Mouse (Mus musculus) heart, embryonic 14.5 days (tissue): Measurements from ENCODE around the gene Klhdc10. TPM values are rescaled to one million over a fixed set of nuclear protein-coding genes. Genes with fewer than 3 reads are reported as not detected.

Source experiments
- ATAC-seq: fragments of 200-750 bp; cut with Nextera tagmentation; 2 replicates; pipeline ENCODE4 v1.8.0; 2017; ENCODE audit warnings: low read depth, moderate TSS enrichment; ENCODE audit not compliant: insufficient number of reproducible peaks, insufficient read depth, low FRiP score
- H3K27ac ChIP-seq, 2 experiments: fragments of 200-500 bp in 1 of 2; fragments of 300-500 bp in 1 of 2; sonication (generic) in 1 of 2; replicated peaks in 1 of 2; 2 replicates each; pipeline ENCODE4 v1.5.1; 2012 to 2014; ENCODE audit warnings: low read depth in 2 of 2, low read length in 2 of 2, control low read depth in 1 of 2, mild to moderate bottlenecking in 1 of 2, mixed read lengths in 1 of 2; ENCODE audit not compliant: control insufficient read depth in 1 of 2, insufficient read depth in 1 of 2
- H3K27me3 ChIP-seq: fragments of 300-500 bp; sonication (generic); 2 replicates; pipeline ENCODE4 v1.6.1; 2014; ENCODE audit warnings: mild to moderate bottlenecking, low read length, control low read depth; ENCODE audit not compliant: control insufficient read depth, insufficient read depth
- H3K36me3 ChIP-seq: fragments of 300-500 bp; sonication (generic); 2 replicates; pipeline ENCODE4 v1.6.1; 2014; ENCODE audit warnings: mild to moderate bottlenecking, control low read depth, low read length, mixed read lengths; ENCODE audit not compliant: control insufficient read depth, insufficient read depth
- H3K4me1 ChIP-seq, 2 experiments: fragments of 200-500 bp in 1 of 2; fragments of 300-500 bp in 1 of 2; sonication (generic) in 1 of 2; 2 replicates each; pipeline ENCODE4 v1.6.1; 2012 to 2014; ENCODE audit warnings: low read length in 2 of 2, control low read depth in 1 of 2, mixed read lengths in 1 of 2; ENCODE audit not compliant: control insufficient read depth in 2 of 2, insufficient read depth in 2 of 2
- H3K4me2 ChIP-seq: fragments of 300-500 bp; sonication (generic); 2 replicates; pipeline ENCODE4 v1.6.1; 2014; ENCODE audit warnings: mild to moderate bottlenecking, low read length
- H3K4me3 ChIP-seq, 2 experiments: fragments of 200-500 bp in 1 of 2; fragments of 300-500 bp in 1 of 2; sonication (generic) in 1 of 2; 2 replicates each; pipeline ENCODE4 v1.5.1; 2012 to 2014; ENCODE audit warnings: low read length in 2 of 2, mild to moderate bottlenecking in 2 of 2, control low read depth in 1 of 2, low read depth in 1 of 2, moderate library complexity in 1 of 2; ENCODE audit not compliant: control insufficient read depth in 1 of 2, insufficient read depth in 1 of 2
- H3K9ac ChIP-seq: fragments of 300-500 bp; sonication (generic); 2 replicates; pipeline ENCODE4 v1.6.1; 2014; ENCODE audit warnings: mild to moderate bottlenecking, low read length
- H3K9me3 ChIP-seq: fragments of 300-500 bp; sonication (generic); 2 replicates; pipeline ENCODE4 v1.6.1; 2016; ENCODE audit warnings: low read length, control low read depth; ENCODE audit not compliant: control insufficient read depth
- WGBS: fragments of 180-500 bp; shearing (Covaris S2); extraction: QIAGEN DNeasy Blood & Tissue Kit; methylation state at CpG from one replicate; pipeline ENCODE4 v1.1.7; 2014; 5-methylcytosine and 5-hydroxymethylcytosine counted together
- polyA plus RNA-seq: library from polyadenylated mRNA; unstranded; fragments of >200 nt; fragmentation: Nextera tagmentation; extraction: Ambion mirVana; gene quantifications from 2 replicates; pipeline ENCODE4 v1.2.1, GENCODE M21; 2014

The Klhdc10 gene
- polyA plus RNA-seq, 1 experiment from 2014 or later, result 24.5 TPM

DNA sequence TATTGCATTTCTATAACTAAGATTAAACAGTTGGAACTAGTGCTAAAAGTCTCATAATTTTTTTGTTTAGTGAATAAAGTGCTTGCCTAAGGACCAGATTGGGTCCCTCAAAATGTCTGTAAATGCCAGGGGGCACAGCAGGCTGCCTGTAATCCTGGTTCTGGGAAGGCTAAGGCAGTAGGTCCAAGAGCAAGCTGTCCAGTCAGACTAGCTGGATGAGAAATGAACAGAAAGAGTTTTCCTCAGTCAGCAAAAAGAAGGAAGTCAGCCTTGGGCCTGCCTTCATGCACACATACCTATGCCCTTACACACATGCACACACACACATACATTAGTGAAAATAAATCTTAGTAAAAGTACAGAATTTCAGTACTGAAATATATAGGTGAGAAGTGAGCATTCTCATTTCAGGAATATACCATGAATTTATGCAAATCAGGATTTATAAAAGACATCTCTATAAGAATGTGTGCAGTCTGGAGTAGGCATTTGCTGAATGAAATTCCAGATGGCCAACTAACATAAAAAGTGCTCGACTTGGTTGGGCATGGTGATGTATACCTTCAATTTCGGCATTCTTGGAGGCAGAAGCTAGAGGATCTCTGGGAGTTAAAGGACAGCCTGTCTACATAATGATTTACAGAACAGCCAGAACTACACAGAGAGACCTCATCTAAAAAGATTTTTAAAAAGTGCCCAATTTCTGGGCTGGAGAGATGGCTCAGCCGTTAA is 31.0 kb downstream of the Klhdc10 start:
- no peak overlapping the region for H3K9ac ChIP-seq
- WGBS, result 39% methylated on average over 3 of the region's 3 CpGs
- H3K9me3 ChIP-seq, result no peaks in the 10 kb centered on the region
- H3K4me1 ChIP-seq, result peaks cover 2 to 23% of the 10 kb centered on the region in 2 experiments; a peak in 3 of 4 replicates
- no peak for ATAC-seq
- H3K36me3 ChIP-seq, result 0 out of 2 replicates have a peak, but pooled peaks cover 5% of the 10 kb centered on the region
- no peaks in the 10 kb centered on the region for H3K27me3 ChIP-seq
- no peak overlapping the region for H3K4me3 ChIP-seq
- peak overlapping the region; percentile 46 to 69 for H3K27ac ChIP-seq
- no peak overlapping the region for H3K4me2 ChIP-seq

DNA sequence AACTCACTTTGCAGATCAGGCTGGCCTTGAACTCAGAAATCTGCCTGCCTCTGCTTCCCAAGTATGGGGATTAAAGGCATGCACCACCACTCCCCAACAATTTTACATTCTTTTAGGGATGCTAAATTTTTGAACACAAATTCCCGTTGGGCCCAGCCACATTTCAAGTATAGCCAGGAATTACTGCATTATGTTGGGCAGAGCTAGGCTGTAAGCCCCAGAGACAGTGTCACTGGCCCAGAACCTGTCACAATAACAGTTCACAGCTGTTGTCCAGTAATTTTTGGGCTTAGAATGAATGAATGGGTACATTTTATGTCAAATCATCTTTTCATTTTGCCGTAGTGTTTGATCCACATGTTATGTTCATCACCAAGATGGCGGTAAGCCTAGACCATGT is 34.8 kb downstream of the Klhdc10 start:
- Histone ChIP-seq H3K9me3 (no peaks in the 10 kb centered on the region), H3K9ac (no peak overlapping the region), H3K27ac (no peak overlapping the region), H3K36me3 (peaks cover 22% of the 10 kb centered on the region), H3K27me3 (no peaks in the 10 kb centered on the region), H3K4me1 (peaks cover 2 to 23% of the 10 kb centered on the region in 2 experiments; a peak in 3 of 4 replicates), H3K4me3 (no peak overlapping the region), H3K4me2 (no peak overlapping the region)
- WGBS, result 86% methylated on average over 3 of the region's 3 CpGs
- ATAC-seq, result no peak

DNA sequence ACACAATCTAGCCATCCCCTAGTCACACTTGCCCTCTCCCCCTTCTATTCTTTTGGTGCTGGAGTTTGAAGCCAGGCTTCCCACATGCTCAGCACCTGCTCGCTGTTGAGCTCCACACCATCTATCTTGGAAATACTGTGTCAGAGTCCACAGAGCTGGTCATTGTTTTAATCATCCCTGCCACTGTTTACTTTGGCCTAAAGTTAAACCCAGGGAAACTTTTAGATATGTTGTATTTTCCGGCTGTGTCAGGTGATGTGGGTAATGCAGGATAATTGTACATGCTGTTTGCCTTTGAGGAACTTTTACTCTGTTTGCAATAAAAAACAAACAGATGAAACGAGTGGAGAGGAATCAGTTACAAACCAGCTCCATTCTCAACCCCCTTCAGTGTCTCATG is 35.4 kb downstream of the Klhdc10 start:
- no peak overlapping the region for H3K4me2 ChIP-seq
- 63% methylated on average over 3 of the region's 3 CpGs for WGBS
- H3K27me3 ChIP-seq, result no peaks in the 10 kb centered on the region
- H3K9me3 ChIP-seq, result no peaks in the 10 kb centered on the region
- ATAC-seq, result no peak
- no peak overlapping the region for H3K9ac ChIP-seq
- peaks cover 2 to 20% of the 10 kb centered on the region in 2 experiments; a peak in 3 of 4 replicates for H3K4me1 ChIP-seq
- H3K4me3 ChIP-seq, result no peak overlapping the region
- no peak overlapping the region for H3K27ac ChIP-seq
- peaks cover 27% of the 10 kb centered on the region for H3K36me3 ChIP-seq

DNA sequence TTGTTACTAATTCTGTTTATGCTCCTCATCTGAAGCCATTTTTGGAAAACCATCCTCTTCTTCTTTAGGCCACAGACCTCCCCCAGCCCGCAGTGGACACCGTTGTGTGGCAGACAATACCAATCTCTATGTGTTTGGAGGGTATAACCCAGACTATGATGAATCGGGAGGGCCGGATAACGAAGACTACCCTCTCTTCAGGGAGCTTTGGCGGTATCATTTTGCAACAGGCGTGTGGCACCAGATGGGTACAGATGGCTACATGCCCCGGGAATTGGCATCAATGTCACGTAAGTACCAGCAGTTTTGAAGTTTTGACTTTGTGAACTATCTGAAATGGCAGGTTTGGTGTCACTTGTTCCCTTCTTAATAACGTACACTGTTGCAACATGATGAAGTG is 37.9 kb downstream of the Klhdc10 start:
- Histone ChIP-seq H3K9ac (no peak overlapping the region), H3K9me3 (no peaks in the 10 kb centered on the region), H3K4me3 (no peak overlapping the region), H3K27me3 (no peaks in the 10 kb centered on the region), H3K4me2 (no peak overlapping the region), H3K4me1 (peaks cover 0 to 9% of the 10 kb centered on the region in 2 experiments; a peak in 1 of 4 replicates), H3K36me3 (peaks cover 42% of the 10 kb centered on the region), H3K27ac (no peak overlapping the region)
- no peak for ATAC-seq
- 98% methylated on average over 10 of the region's 10 CpGs for WGBS

DNA sequence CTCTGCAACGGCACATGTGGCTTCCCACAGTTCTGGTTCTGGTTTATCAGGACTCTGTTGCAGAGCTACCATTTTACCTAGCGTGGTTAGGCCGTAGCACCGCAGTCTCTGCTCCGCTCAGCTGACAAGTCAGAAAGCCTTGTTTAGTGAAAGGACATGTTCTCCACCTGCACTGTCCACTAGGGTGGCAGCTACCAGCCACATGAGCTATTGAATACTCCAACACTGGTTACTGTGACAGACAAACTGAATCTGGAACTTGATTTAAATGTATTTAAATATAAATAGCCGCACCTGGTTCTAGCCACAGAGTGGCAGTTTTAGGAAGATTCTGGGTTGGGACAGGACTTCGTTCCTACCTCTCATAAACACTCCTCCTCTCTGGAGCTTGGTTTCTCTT is 55.3 kb downstream of the Klhdc10 start:
- WGBS, result 97% methylated on average over 7 of the region's 7 CpGs
- H3K36me3 ChIP-seq, result peaks cover 28% of the 10 kb centered on the region

DNA sequence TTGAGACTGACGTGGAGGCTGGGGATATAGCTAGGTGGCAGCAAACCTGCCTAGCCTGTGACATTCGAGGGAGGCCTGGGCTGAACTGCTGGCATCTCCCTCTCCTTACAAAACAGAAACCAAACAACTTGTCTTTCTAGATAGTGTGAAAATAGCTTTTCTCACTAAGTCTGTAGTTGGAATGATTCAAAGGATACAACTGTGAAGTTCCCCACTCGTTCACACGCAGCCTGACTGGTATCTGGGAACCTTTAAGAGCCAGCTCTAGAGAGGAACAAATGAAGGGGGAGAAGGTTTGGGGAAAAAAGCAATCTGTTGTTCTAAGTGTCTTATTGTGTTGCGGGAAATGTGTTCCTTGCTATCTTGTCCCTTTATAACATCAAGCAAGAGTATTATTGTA is 57.0 kb downstream of the Klhdc10 start:
- Histone ChIP-seq H3K36me3 (peaks cover 17% of the 10 kb centered on the region), H3K27ac (peak overlapping the region in 1 of 2 experiments; percentile 22; a peak in 1 of 4 replicates), H3K4me2 (no peak overlapping the region), H3K9me3 (no peaks in the 10 kb centered on the region), H3K9ac (no peak overlapping the region), H3K4me1 (peaks cover 36 to 45% of the 10 kb centered on the region in 2 experiments), H3K27me3 (no peaks in the 10 kb centered on the region), H3K4me3 (no peak overlapping the region)
- no peak for ATAC-seq
- 75% methylated on average over 5 of the region's 5 CpGs for WGBS

More for the DNA sequence above, 55.3 kb downstream of the Klhdc10 start:
- Histone ChIP-seq H3K9me3 (no peaks in the 10 kb centered on the region), H3K27ac (0 out of 4 replicates have a peak overlapping the region, but pooled peaks of 1 of the 2 experiments have one; percentile 45), H3K27me3 (no peaks in the 10 kb centered on the region), H3K9ac (no peak overlapping the region), H3K4me2 (no peak overlapping the region), H3K4me1 (peaks cover 24 to 36% of the 10 kb centered on the region in 2 experiments), H3K4me3 (no peak overlapping the region)
- ATAC-seq, result no peak

DNA sequence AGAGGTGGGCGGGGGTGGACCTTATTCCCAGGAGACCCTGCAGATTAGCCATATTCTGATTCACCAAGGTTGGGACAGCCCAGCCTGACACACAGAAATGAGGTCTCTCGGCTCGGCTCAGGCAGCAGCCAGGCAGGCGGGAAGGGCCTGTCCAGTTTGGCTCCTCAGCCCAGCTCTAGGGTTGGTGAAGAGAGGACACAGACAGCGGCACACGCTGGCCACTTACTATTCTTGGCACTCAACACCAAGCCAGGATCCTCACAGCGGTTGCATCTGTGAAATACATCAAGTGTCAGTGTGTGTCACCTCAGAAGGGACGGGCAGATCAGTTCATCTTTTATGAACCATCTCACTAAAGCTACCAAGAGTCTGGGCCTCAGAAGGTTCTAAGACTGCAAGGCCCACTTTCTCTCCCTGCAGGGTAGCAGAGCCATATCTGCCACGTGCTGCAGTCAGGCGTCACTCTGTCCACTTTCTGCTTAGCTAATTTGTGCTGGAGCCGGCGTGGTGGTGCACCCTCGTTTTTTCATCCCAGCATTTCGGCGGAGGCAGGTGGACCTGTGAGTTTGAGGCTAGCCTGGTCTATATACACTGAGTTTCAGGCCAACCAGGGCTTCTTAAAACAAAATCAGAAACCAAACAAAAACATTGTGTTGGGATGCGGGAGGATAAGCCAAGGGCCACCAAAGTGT is 57.5 kb downstream of the Klhdc10 start:
- H3K4me1 ChIP-seq, result peaks cover 36 to 46% of the 10 kb centered on the region in 2 experiments
- ATAC-seq, result no peak

More for the DNA sequence above, 57.5 kb downstream of the Klhdc10 start:
- no peaks in the 10 kb centered on the region for H3K27me3 ChIP-seq
- peak overlapping the region; percentile 76 for H3K9ac ChIP-seq
- H3K4me3 ChIP-seq, result peak overlapping the region; percentile 38 to 47
- H3K27ac ChIP-seq, result peak overlapping the region in 1 of 2 experiments; percentile 66; a peak in 2 of 4 replicates
- H3K4me2 ChIP-seq, result peak overlapping the region; percentile 78
- peaks cover 11% of the 10 kb centered on the region for H3K36me3 ChIP-seq
- 44% methylated on average over 16 of the region's 16 CpGs for WGBS
- no peaks in the 10 kb centered on the region for H3K9me3 ChIP-seq
